Mouse (Mus musculus) lung, adult 2 months (tissue): ENCODE measurements around the gene Mrpl38.

Experiments
- CTCF ChIP-seq: fragments of 200-500 bp; IDR thresholded peaks from 2 replicates; pipeline ENCODE4 v1.5.1; 2011; ENCODE audit warnings: mild to moderate bottlenecking, low read length, control low read depth; ENCODE audit not compliant: insufficient read depth
- POLR2A ChIP-seq: fragments of 200-500 bp; IDR thresholded peaks from 2 replicates; pipeline ENCODE4 v1.6.1; 2011; ENCODE audit warnings: low read depth, mild to moderate bottlenecking, control low read depth, low read length, borderline replicate concordance; ENCODE audit errors: extremely low read depth

DNA sequence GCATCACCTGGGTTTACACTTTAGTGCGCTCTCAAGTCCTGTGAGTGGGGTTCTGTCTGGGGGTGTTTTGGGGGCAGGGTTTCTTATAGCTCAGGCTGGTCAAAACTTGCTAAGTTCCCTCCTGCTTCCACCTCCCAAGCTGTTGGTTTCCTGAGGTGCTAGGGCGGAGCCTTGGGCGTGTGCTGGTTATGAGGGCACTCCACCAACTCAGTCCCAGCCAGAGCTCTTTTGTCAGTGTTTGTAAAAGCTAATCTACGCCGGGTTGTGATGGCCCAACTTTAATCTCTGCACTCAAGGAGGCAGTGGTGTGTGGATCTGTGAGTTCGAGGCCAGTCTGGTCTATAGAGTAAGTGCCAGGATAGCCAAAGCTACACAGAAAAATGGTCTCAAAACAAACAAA, 54.5 kb downstream of the Mrpl38 start:
- TF ChIP-seq CTCF: no peak
- TF ChIP-seq POLR2A: no peak
